In genomic region chr2:70069861-70070260, GRCm38 (mm10) we compare ENCODE assay signal across 16 mouse cellular contexts. TPM values are rescaled to one million over a fixed set of nuclear protein-coding genes. Genes with fewer than 3 reads are reported as not detected.
A peak's percentile ranks its signal among the peaks of the same experiment; 100 is the strongest.
DNase-seq lines count a peak whose midpoint lies in the region; ATAC-seq lines count a peak whose summit lies in the region.
"Had no signal": no experiment of that assay in that cellular context is flagged by ENCODE, and none has a peak within 500 bp of the region (broad histone marks: within the 10 kb centered on the region; RNA-seq: fewer than 3 reads in every experiment).

No protein-coding gene starts in this region.

- no peaks in the 10 kb centered on the region for H3K4me1 ChIP-seq in lung, embryonic 16.5 days (replicated peaks; ENCODE audit: control insufficient read depth, insufficient read depth, low read length)
- H3K4me1 ChIP-seq: limb, embryonic 12.5 days had no signal

- peak; percentile 83 for ATAC-seq in lung, embryonic 16.5 days (ENCODE audit: low read depth)
- ATAC-seq: activated CD4-positive, CD25-positive, alpha-beta regulatory T cell, adult 4 months; inflammation-experienced regulatory T-cells, adult 6 months; liver, postnatal 0 days had no signal

- no peak overlapping the region for H3K4me2 ChIP-seq in lung, embryonic 16.5 days (ENCODE audit: low read depth, low read length)
- H3K4me2 ChIP-seq: embryonic facial prominence, embryonic 13.5 days; forebrain, embryonic 12.5 days; limb, embryonic 12.5 days had no signal

- H3K27me3 ChIP-seq in lung, embryonic 16.5 days (ENCODE audit: control insufficient read depth, insufficient read depth, low read depth, low read length): no peaks in the 10 kb centered on the region
- H3K27me3 ChIP-seq: embryonic facial prominence, embryonic 13.5 days; forebrain, embryonic 12.5 days; limb, embryonic 12.5 days had no signal

- no peaks in the 10 kb centered on the region for H3K9me3 ChIP-seq in lung, embryonic 16.5 days (ENCODE audit: control insufficient read depth, low read length)
- H3K9me3 ChIP-seq: embryonic facial prominence, embryonic 13.5 days; forebrain, embryonic 12.5 days; limb, embryonic 12.5 days had no signal

- intact Hi-C loops in heart, postnatal 25 days (cut with DNase I): no loop called here
- intact Hi-C loops in heart, postnatal 10 days (cut with DNase I): no loop called here

- DNase-seq in heart, adult 8-10 months (ENCODE audit: low spot score): peak; percentile 16
- DNase-seq in heart, postnatal 25 days (ENCODE audit: low spot score): no peak
- peak; percentile 9 to 21 for DNase-seq in heart, postnatal 10 days
- peak; percentile 38 to 68 for DNase-seq in kidney, adult 8-10 months
- DNase-seq in right cerebral cortex, postnatal 4 days: no peak
- no peak for DNase-seq in gastrocnemius, adult 8-10 months (ENCODE audit: low spot score in 2 of 2)
- DNase-seq: cerebellum, adult 11 months; layer of hippocampus, postnatal 36 days; liver, postnatal 0 days; midbrain, embryonic 14.5 days had no signal

- no peaks in the 10 kb centered on the region for H3K36me3 ChIP-seq in lung, embryonic 16.5 days (ENCODE audit: control insufficient read depth, insufficient read depth, low read length)
- H3K36me3 ChIP-seq: embryonic facial prominence, embryonic 13.5 days; forebrain, embryonic 12.5 days; limb, embryonic 12.5 days had no signal

- 56% methylated on average over 5 of the region's 5 CpGs for WGBS in lung, embryonic 16.5 days

- H3K9ac ChIP-seq in lung, embryonic 16.5 days (ENCODE audit: low read length): no peak overlapping the region
- H3K9ac ChIP-seq: embryonic facial prominence, embryonic 13.5 days; forebrain, embryonic 12.5 days; limb, embryonic 12.5 days; liver, postnatal 0 days had no signal

- no peak overlapping the region for H3K4me3 ChIP-seq in lung, embryonic 16.5 days (ENCODE audit: low read length)
- H3K4me3 ChIP-seq: embryonic facial prominence, embryonic 13.5 days; forebrain, embryonic 12.5 days; limb, embryonic 12.5 days had no signal

- peak overlapping the region; percentile 55 for H3K27ac ChIP-seq in lung, embryonic 16.5 days (ENCODE audit: low read length)
- H3K27ac ChIP-seq: embryonic facial prominence, embryonic 13.5 days; forebrain, embryonic 12.5 days; limb, embryonic 12.5 days had no signal

RNA-seq across cellular contexts. Expression of gene Myo3b, which starts 30.9 kb away (rescaled TPM):
- under 1 TPM; 0.05 to 0.16 (median 0.12) TPM for total RNA-seq in heart, adult 8-10 months (2022)
- total RNA-seq in heart, postnatal 25 days (2021): not detected
- total RNA-seq in heart, postnatal 10 days (2021): under 1 TPM in 1 of 2 experiments, not detected in 1; 0.12 TPM
- 0.70 and 1.0 TPM in 2 replicates for polyA plus RNA-seq in lung, embryonic 16.5 days (2015; fragmentation: Nextera tagmentation; extraction: Ambion mirVana)
- not detected for total RNA-seq in gastrocnemius, adult 8-10 months (2022)
- polyA plus RNA-seq: embryonic facial prominence, embryonic 13.5 days; limb, embryonic 12.5 days; liver, postnatal 0 days had no signal

Comparison
In these comparisons a context has a peak if more than half of its experiments do, and no peak if none do; other contexts are left out.
1. DNase-seq: peak in heart, adult 8-10 months (single experiment), heart, postnatal 10 days (2 of 2) and kidney, adult 8-10 months (2 of 2); none in heart, postnatal 25 days (single experiment), right cerebral cortex, postnatal 4 days (single experiment) and gastrocnemius, adult 8-10 months (0 of 2).